Mouse (Mus musculus): ENCODE measurements around the gene Luc7l3. TPM values are rescaled to one million over a fixed set of nuclear protein-coding genes. Genes with fewer than 3 reads are reported as not detected.

The Luc7l3 gene
- polyA plus RNA-seq, 1 experiment from 2014 or later: 67.1 TPM

- Histone ChIP-seq H3K27ac (no peak overlapping the region), H3K9ac (no peak overlapping the region), H3K9me3 (replicated peaks) (no peaks in the 10 kb centered on the region), H3K4me1 (peaks cover 21% of the 10 kb centered on the region), H3K27me3 (replicated peaks) (no peaks in the 10 kb centered on the region), H3K36me3 (peaks cover 59% of the 10 kb centered on the region), H3K4me3 (no peak overlapping the region), H3K4me2 (no peak overlapping the region)
- no peak for ATAC-seq
- 91% methylated on average over 6 of the region's 6 CpGs for WGBS (ENCODE audit: insufficient replicate concordance)
Measured at GRCm38 (mm10) chr11:94283536-94284099, 38.2 kb downstream of the Luc7l3 start.

- H3K4me2 ChIP-seq: no peak overlapping the region
- H3K36me3 ChIP-seq: peaks cover 45% of the 10 kb centered on the region
- no peak for ATAC-seq
- peaks cover 24% of the 10 kb centered on the region for H3K4me1 ChIP-seq
- WGBS (ENCODE audit: insufficient replicate concordance): 60% methylated on average over 5 of the region's 5 CpGs
- H3K9me3 ChIP-seq (replicated peaks): no peaks in the 10 kb centered on the region
- H3K9ac ChIP-seq: no peak overlapping the region
- H3K4me3 ChIP-seq: no peak overlapping the region
- peak overlapping the region; percentile 37; the same call in 1 of the 2 replicates for H3K27ac ChIP-seq
- H3K27me3 ChIP-seq (replicated peaks): no peaks in the 10 kb centered on the region
Measured at GRCm38 (mm10) chr11:94282291-94282690, 39.5 kb downstream of the Luc7l3 start.

- WGBS (ENCODE audit: insufficient replicate concordance): 69% methylated on average over 11 of the region's 11 CpGs
- Histone ChIP-seq H3K4me3 (no peak within 1 kb of the TSS), H3K36me3 (peaks cover 37% of the 10 kb centered on the region), H3K27me3 (replicated peaks) (no peaks in the 10 kb centered on the region), H3K9me3 (replicated peaks) (no peaks in the 10 kb centered on the region), H3K27ac (peak within 1 kb of the TSS; percentile 37), H3K9ac (0 out of 2 replicates have a peak within 1 kb of the TSS, but pooled peaks have one; percentile 8), H3K4me2 (no peak within 1 kb of the TSS), H3K4me1 (peaks cover 30% of the 10 kb centered on the region)
- peak; percentile 51 for ATAC-seq
Measured at GRCm38 (mm10) chr11:94281199-94282181, 40.3 kb downstream of the Luc7l3 start, which contains the start of gene Gm21885. Gm21885 (plus strand) TSS chr11:94281873.

- WGBS (ENCODE audit: insufficient replicate concordance): 10% methylated on average over 20 of the region's 20 CpGs
- no peak overlapping the region for H3K27ac ChIP-seq
- peak overlapping the region; percentile 74 for H3K4me2 ChIP-seq
- H3K9ac ChIP-seq: peak overlapping the region; percentile 51
- H3K4me1 ChIP-seq: peaks cover 54% of the 10 kb centered on the region
- peak overlapping the region; percentile 47 for H3K4me3 ChIP-seq
- no peaks in the 10 kb centered on the region for H3K36me3 ChIP-seq
- H3K9me3 ChIP-seq (replicated peaks): no peaks in the 10 kb centered on the region
- H3K27me3 ChIP-seq (replicated peaks): 0 out of 2 replicates have a peak, but pooled peaks cover 8% of the 10 kb centered on the region
- peak; percentile 44 for ATAC-seq
Measured at GRCm38 (mm10) chr11:94276869-94277337, 44.9 kb downstream of the Luc7l3 start.

- Histone ChIP-seq H3K9me3 (replicated peaks) (no peaks in the 10 kb centered on the region), H3K9ac (no peak overlapping the region), H3K27ac (no peak overlapping the region), H3K27me3 (replicated peaks) (0 out of 2 replicates have a peak, but pooled peaks cover 8% of the 10 kb centered on the region), H3K4me1 (peaks cover 47% of the 10 kb centered on the region), H3K36me3 (no peaks in the 10 kb centered on the region), H3K4me3 (no peak overlapping the region), H3K4me2 (no peak overlapping the region)
- ATAC-seq: no peak
- WGBS (ENCODE audit: insufficient replicate concordance): 66% methylated on average over 2 of the region's 2 CpGs
Measured at GRCm38 (mm10) chr11:94275686-94276085, 46.1 kb downstream of the Luc7l3 start.

GRCm38 (mm10) chr11:94275226-94275625 lies 46.6 kb downstream of the Luc7l3 start:
- 0 out of 2 replicates have a peak overlapping the region, but pooled peaks have one; percentile 79 for H3K27ac ChIP-seq
- peaks cover 43% of the 10 kb centered on the region for H3K4me1 ChIP-seq
- no peak overlapping the region for H3K4me2 ChIP-seq
- no peak overlapping the region for H3K9ac ChIP-seq
- 0 out of 2 replicates have a peak, but pooled peaks cover 8% of the 10 kb centered on the region for H3K27me3 ChIP-seq (replicated peaks)
- no peaks in the 10 kb centered on the region for H3K9me3 ChIP-seq (replicated peaks)
- no peaks in the 10 kb centered on the region for H3K36me3 ChIP-seq
- WGBS (ENCODE audit: insufficient replicate concordance): 85% methylated on average over 7 of the region's 7 CpGs
- ATAC-seq: no peak
- no peak overlapping the region for H3K4me3 ChIP-seq

- H3K36me3 ChIP-seq: no peaks in the 10 kb centered on the region
- ATAC-seq: peak; percentile 87
- H3K4me3 ChIP-seq: no peak overlapping the region
- peak overlapping the region; percentile 57 for H3K9ac ChIP-seq
- peak overlapping the region; percentile 43 for H3K4me2 ChIP-seq
- H3K9me3 ChIP-seq (replicated peaks): no peaks in the 10 kb centered on the region
- peaks cover 42% of the 10 kb centered on the region for H3K4me1 ChIP-seq
- 52% methylated on average over 10 of the region's 10 CpGs for WGBS (ENCODE audit: insufficient replicate concordance)
- H3K27ac ChIP-seq: peak overlapping the region; percentile 79
- H3K27me3 ChIP-seq (replicated peaks): 0 out of 2 replicates have a peak, but pooled peaks cover 8% of the 10 kb centered on the region
Measured at GRCm38 (mm10) chr11:94274206-94274867, 47.5 kb downstream of the Luc7l3 start.

- H3K27ac ChIP-seq: peak overlapping the region; percentile 79
- 0 out of 2 replicates have a peak overlapping the region, but pooled peaks have one; percentile 57 for H3K9ac ChIP-seq
Measured at GRCm38 (mm10) chr11:94272960-94273927, 48.5 kb downstream of the Luc7l3 start.

GRCm38 (mm10) chr11:94271015-94271414 lies 50.8 kb downstream of the Luc7l3 start:
- H3K4me3 ChIP-seq: no peak overlapping the region
- H3K27ac ChIP-seq: no peak overlapping the region
- 62% methylated on average over 2 of the region's 2 CpGs for WGBS (ENCODE audit: insufficient replicate concordance)
- H3K9ac ChIP-seq: no peak overlapping the region
- no peak for ATAC-seq
- no peak overlapping the region for H3K4me2 ChIP-seq
- H3K9me3 ChIP-seq (replicated peaks): no peaks in the 10 kb centered on the region
- H3K27me3 ChIP-seq (replicated peaks): 0 out of 2 replicates have a peak, but pooled peaks cover 5% of the 10 kb centered on the region
- H3K36me3 ChIP-seq: no peaks in the 10 kb centered on the region
- H3K4me1 ChIP-seq: peaks cover 54% of the 10 kb centered on the region

More at GRCm38 (mm10) chr11:94272960-94273927, 48.5 kb downstream of the Luc7l3 start:
- Histone ChIP-seq H3K27me3 (replicated peaks) (0 out of 2 replicates have a peak, but pooled peaks cover 8% of the 10 kb centered on the region), H3K9me3 (replicated peaks) (no peaks in the 10 kb centered on the region), H3K4me1 (peaks cover 43% of the 10 kb centered on the region), H3K4me2 (no peak overlapping the region), H3K4me3 (no peak overlapping the region), H3K36me3 (no peaks in the 10 kb centered on the region)
- no peak for ATAC-seq
- WGBS (ENCODE audit: insufficient replicate concordance): 78% methylated on average over 21 of the region's 21 CpGs

- no peak overlapping the region for H3K9ac ChIP-seq
- H3K4me1 ChIP-seq: peaks cover 54% of the 10 kb centered on the region
- WGBS (ENCODE audit: insufficient replicate concordance): 77% methylated on average over 7 of the region's 7 CpGs
- no peaks in the 10 kb centered on the region for H3K9me3 ChIP-seq (replicated peaks)
- H3K27me3 ChIP-seq (replicated peaks): no peaks in the 10 kb centered on the region
- no peak overlapping the region for H3K27ac ChIP-seq
- no peak overlapping the region for H3K4me2 ChIP-seq
- H3K36me3 ChIP-seq: no peaks in the 10 kb centered on the region
- no peak for ATAC-seq
- no peak overlapping the region for H3K4me3 ChIP-seq
Measured at GRCm38 (mm10) chr11:94269906-94270305, 51.9 kb downstream of the Luc7l3 start.
